Mouse (Mus musculus) urinary bladder, postnatal 14 days (tissue): ENCODE measurements around the gene Hmgb1.
A peak's percentile ranks its signal among the peaks of the same experiment; 100 is the strongest.

ENCODE experiments used
- DNase-seq: peaks from one replicate; pipeline ENCODE4 v3.0.0; 2021; ENCODE audit warnings: low spot score

The Hmgb1 gene

DNA sequence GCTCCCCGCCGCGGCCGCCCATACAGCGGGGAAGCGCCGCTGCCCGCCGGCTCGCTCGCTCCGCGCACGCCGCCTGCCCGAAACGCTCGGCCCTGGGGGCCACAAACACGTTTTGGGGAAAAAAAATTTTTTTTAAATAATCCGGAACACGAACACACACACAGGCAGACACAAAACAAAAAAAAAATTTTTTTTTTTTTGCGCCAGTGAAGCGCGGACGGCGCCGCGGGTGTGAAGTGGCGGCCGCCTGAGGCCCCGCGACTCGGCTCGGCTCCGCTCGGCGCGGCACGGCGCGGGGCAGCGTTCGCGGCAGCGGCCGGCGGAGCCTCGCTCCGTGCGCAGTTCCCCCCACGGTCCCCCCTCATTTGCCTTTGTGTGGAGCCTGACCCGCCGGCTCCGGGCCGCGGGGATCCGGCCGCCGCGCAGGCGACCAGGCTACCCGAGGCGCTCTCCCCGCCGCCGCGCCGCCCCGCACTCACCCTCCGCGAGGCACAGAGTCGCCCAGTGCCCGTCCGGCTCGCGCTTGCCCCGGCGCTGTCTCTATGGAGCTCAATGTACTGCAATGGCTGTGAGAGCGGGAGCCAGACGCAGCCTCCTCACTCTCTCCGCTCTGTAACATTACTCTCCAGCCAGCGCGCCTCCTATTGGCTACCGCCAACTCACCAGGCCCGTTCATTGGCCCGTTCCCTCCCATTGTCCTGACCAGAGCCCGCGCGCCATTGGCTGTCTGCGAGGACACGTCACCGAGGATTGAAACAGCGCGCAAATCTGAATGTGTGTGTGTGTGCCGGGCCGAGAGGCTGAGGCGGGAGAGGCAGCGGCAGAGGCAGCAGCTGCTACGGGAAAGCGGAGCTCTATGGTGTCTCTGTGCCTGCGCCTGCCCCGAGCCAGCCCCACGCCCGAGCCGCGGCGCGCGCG, 131.6 kb downstream of the Hmgb1 start:
- peak; percentile 99 for DNase-seq

DNA sequence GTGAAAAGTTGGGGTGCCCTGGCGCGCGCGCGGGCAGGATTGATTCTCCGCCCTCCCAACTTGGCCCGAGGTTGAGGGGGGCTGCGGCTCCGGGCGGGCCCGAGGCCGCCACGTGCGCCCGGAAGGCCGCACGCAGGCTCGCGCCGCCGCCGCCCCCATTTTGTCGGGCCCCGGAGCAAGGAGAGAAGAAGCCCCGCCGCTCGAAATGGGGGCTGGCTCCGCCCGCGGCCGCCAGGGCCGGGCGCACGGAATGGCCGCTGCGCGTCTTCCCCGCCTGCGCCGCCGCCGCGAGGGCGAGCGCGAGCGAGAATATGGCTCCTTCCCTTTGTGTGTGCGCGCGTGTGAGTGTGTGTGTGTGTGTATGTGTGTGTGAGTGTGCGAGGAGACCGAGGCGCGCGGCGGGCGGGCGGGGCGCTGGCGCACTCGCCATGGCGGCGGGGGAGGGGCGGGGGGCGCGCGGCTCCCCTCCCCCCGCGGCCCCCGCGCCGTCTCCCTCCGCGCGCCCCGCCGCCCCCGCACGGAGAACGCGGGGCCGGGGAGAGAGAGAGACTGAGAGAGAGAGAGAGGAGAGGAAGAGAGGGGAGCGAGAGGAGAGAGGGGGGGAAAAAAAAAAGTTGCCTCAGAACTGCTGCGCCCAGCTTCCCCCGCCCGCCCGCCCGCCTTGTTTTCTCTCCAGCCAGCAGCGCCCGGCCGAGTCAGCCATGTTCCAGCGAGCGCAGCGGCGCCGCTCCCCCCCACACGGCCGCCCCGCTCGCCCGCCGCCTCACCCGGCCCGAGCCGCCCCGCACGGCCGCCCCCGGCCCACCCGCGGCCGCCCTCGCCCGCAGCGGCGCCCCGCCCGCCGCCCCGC, 132.5 kb downstream of the Hmgb1 start:
- DNase-seq: peak; percentile 85

DNA sequence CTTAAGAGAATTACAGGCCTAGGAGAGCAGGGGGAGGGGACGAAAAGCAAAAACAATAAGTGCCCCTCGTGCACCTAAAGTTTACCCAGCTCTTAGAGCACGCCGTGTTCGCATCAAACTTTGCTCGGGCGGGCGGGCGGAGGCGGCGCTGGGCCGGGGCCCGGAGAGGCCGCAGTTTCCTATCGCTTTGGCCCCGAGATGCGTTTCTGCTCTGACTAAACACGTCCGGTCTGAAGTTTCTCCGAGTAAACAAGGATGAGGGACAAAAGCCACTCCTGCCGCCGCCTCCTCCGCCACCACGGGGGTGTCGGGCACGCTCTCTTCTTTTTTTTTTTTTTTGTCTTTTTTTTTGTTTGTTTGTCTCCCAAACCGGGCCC, 133.1 kb downstream of the Hmgb1 start:
- DNase-seq: peak; percentile 68

GRCm38 (mm10) chr5:149050588-149051160, 133.6 kb downstream of the Hmgb1 start:
- no peak for DNase-seq

DNA sequence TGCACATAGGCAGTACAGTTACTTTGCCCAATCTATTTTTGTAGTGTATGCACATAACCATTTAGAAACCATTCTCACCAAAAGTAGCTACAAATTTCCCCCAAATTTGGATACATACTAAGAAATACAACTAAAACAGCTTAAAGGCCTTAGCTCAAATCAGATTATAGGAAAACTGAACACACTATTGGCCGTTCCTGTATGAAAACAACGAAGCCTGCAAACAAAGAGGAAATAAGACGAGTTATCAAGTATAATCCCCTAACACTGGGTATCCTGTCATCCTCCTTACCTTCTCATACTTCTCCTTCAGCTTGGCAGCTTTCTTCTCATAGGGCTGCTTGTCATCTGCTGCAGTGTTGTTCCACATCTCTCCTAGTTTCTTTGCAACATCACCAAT, 134.9 kb downstream of the Hmgb1 start:
- DNase-seq: no peak

DNA sequence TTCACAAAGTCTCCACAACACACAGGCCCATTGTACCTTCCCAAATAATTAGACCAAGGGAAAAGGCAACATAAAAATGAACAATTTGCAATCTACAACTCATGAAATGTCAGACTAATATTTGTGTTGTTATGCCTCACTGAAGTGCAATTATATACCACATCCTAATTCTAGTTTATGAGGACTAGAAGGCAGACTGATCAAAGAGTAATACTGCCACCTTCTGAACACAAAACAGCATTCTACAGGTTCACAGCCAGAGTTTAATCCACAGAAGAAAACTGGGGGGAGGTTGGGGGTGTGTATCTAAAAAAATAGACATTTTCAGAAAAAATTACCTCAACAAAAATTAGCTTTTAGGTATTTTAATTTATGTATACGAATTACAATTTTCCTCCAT, 135.3 kb downstream of the Hmgb1 start:
- DNase-seq: no peak

GRCm38 (mm10) chr5:149046650-149047049, 137.6 kb downstream of the Hmgb1 start:
- DNase-seq: no peak

- no peak for DNase-seq
These were observed 138.7 kb downstream of the Hmgb1 start for GRCm38 (mm10) chr5:149045470-149046085.

DNA sequence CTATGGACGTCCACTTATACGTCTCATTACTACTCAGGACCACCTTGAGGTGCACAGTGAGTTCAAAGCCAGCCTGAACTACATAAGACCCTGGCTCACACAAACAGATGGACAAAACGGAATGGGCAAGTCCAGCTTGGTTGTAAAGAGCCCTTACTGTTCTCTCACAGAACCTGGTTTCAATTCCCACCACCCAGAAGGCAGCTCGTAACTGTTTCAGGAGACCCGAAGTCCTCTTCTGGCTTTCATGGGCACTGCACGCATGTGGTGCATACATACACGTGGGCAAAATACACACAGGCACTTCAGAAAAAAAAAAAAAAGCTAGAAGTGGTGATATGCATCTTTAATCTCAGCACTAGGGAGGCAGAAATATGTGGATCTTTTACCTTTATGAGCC, 139.2 kb downstream of the Hmgb1 start:
- DNase-seq: no peak

DNA sequence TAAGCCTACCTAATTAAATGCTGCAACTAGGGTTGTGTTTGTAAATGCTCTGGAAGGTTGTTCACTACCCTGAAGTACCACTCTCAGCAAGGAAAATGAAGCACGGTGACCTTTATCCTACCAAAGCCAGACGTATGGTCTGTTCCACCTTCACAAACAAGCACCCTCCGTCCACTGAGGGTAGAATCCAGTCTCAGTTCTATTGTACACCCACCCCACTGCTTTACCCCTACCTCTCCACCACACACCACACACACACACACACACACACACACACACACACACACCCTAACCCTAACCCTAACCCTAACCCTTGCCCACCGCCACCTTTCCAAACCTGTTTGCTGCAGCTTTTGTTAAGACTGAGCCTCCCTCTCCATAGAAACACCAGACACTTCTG, 140.2 kb downstream of the Hmgb1 start:
- no peak for DNase-seq

GRCm38 (mm10) chr5:149043240-149043639, 141.0 kb downstream of the Hmgb1 start:
- DNase-seq: no peak

GRCm38 (mm10) chr5:149039825-149040224, 144.5 kb downstream of the Hmgb1 start:
- no peak for DNase-seq

- DNase-seq: peak; percentile 36
These were observed 146.6 kb downstream of the Hmgb1 start for GRCm38 (mm10) chr5:149037729-149038128.

DNA sequence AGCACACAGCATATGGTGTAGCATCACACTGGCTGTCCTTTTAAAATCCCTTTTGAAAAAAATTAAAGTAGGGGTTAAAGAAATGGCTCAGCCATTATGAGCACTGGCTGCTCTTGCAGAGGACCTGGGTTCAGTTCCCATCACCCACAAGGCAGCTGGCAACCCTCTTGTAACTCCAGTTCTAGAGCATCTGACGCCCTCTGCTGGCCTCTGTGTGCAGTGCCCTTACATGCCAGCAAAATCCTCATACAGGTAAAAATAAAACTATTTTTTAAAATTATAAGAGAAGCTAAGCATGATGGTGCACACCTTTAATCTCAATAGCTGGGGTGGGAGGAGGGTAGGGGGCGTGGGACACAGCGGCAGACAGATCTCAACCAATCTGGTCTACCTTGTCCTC, 147.4 kb downstream of the Hmgb1 start:
- DNase-seq: no peak

DNA sequence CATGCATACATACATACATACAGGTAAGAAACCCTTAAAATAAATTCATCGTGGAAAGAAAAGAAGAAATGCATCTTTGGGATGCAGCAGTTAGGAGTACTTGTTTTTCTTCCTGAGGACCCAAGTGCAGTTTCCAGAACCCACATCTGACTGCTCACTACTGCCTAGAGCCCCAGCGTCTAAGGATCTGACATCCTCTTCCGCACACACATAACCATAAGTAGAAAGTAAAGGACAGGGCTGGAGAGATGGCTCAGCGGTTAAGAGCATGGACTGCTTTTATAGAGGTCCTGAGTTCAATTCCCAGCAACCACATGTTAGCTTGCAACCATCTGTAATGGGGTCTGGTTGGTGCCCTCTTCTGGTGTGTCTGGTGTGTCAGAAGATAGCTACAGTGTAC, 151.9 kb downstream of the Hmgb1 start:
- no peak for DNase-seq

DNA sequence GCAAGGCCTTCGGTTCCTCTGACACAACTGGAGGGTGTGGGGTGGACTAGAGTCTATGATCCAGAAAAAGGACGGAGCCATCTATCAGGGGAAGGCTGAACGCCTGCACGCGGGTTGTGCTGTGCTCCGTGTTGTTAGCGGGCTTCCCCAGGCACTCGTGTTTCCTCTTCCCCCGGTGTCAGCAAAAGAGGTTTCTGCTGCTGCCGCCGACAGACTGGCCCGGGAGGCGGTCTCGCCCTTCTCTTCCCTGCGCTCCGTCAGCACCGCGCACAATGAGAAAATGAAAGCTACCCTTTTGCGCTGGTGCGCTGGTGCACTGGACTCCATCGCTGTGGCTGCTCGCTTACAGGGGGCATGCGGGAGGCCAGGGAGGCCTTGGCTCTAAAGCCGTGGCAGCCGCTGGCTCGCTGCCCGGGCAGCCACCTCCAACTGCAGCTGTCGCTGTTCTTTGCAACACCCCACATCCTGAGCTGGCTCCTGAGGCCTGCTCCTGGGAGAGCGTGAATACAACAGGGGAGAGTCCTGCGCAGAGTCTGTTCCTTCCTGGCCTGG, 153.0 kb downstream of the Hmgb1 start:
- DNase-seq: peak; percentile 47

DNA sequence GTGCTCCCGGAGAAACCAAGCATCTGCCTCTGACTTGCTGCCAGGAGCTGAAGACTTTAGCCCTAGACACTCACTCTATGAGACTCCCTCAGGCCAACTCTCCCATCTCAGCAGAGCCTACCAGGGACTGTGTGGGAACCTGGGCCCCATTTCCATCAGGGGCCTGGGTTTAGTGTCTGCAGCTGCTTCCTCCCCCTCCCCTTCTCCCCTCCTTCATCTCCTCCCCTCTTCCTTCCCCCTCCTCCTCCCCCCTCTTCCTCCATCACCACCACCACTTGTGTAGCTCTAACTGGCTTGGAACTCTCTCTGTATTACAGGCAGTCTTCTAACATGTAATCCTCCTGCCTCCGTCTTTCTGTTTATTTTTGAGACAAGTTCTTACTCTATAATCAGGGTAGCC, 154.2 kb downstream of the Hmgb1 start:
- no peak for DNase-seq

DNA sequence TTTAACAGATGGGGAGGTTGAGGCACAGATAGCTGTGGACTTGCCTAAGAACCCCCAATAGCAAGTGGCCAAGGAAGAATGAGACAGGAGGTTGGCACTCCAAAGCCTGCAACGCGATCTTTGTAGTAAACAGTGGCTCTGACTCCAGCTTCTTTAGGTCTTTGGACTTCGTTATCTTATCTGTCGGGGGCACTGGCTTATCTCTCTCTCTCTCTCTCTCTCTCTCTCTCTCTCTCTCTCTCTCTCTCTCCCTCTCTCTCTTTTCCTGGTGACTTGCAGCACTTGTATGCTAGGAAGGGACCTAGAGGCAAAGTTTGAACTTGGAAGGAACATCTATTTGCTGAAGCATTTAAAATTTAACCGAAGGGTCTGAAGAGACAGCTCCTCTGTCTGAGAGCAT, 155.9 kb downstream of the Hmgb1 start:
- no peak for DNase-seq

DNA sequence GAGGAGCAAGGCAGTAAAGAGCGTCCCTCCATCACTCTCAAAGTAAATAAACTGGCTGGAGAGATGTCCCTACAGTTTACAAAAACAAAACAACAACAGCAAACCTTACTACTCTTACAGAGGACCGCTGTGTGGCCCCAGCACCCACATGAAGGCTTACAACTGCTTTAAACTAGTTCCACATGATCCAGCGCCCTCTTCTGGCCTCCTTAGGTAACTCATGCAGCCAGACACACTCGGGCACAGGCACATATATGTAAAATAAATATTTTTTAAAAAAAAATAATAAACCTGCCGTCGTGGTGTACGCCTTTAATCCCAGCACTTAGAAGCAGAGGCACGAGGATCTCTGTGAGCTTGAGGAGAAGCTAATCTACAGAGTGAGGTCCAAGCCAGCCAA, 156.9 kb downstream of the Hmgb1 start:
- DNase-seq: no peak

GRCm38 (mm10) chr5:149021120-149021519, 163.2 kb downstream of the Hmgb1 start:
- DNase-seq: no peak

DNA sequence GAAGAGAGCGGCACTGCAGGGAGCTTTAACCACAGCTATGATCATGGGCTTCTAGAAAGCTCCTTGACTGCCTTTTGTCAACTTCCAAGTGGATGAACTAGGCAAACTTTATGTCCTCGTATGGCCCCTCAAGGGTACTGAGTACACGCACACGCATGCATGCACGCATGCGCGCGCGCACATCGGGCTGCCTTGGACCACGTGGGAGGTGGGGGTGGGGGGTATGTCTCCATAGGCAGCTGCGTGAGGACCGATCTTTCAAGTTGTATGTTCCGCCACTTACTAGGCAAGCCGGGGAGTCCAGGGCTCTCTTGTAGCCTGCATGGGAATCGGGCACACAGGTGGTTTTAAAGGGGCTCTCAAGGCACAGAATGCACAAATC, 163.6 kb downstream of the Hmgb1 start:
- DNase-seq: no peak

GRCm38 (mm10) chr5:149020059-149020680, 164.1 kb downstream of the Hmgb1 start:
- no peak for DNase-seq
